Mouse (Mus musculus): ENCODE results near the gene Sema6d. TPM values are rescaled to one million over a fixed set of nuclear protein-coding genes. Genes with fewer than 3 reads are reported as not detected.

Gene Sema6d
- total RNA-seq, 2 experiments from 2014 or later: 44.5 to 49.2 TPM

- DNase-seq (ENCODE audit: low spot score in 2 of 2): no peak
- intact Hi-C loops (cut with DNase I): no loop called here
These were observed 279.5 kb downstream of the Sema6d start for GRCm38 (mm10) chr2:124369291-124369690.

GRCm38 (mm10) chr2:124369991-124370390 is 280.2 kb downstream of the Sema6d start:
- DNase-seq (ENCODE audit: low spot score in 2 of 2): no peak
- intact Hi-C loops (cut with DNase I): no loop called here

- intact Hi-C loops (cut with DNase I): no loop called here
These were observed 281.6 kb downstream of the Sema6d start for GRCm38 (mm10) chr2:124371363-124371762.

GRCm38 (mm10) chr2:124385053-124385452 is 295.3 kb downstream of the Sema6d start:
- no peak for DNase-seq (ENCODE audit: low spot score in 2 of 2)

More at GRCm38 (mm10) chr2:124371363-124371762, 281.6 kb downstream of the Sema6d start:
- DNase-seq (ENCODE audit: low spot score in 2 of 2): no peak

GRCm38 (mm10) chr2:124385722-124386121 is 296.0 kb downstream of the Sema6d start:
- no peak for DNase-seq (ENCODE audit: low spot score in 2 of 2)
- intact Hi-C loops (cut with DNase I): no loop called here

More at GRCm38 (mm10) chr2:124385053-124385452, 295.3 kb downstream of the Sema6d start:
- intact Hi-C loops (cut with DNase I): no loop called here

GRCm38 (mm10) chr2:124388269-124388668 is 298.5 kb downstream of the Sema6d start:
- intact Hi-C loops (cut with DNase I): no loop called here
- DNase-seq (ENCODE audit: low spot score in 2 of 2): no peak

GRCm38 (mm10) chr2:124396733-124397132 is 307.0 kb downstream of the Sema6d start:
- intact Hi-C loops (cut with DNase I): no loop called here
- no peak for DNase-seq (ENCODE audit: low spot score in 2 of 2)

- no peak for DNase-seq (ENCODE audit: low spot score in 2 of 2)
- intact Hi-C loops (cut with DNase I): no loop called here
These were observed 307.5 kb downstream of the Sema6d start for GRCm38 (mm10) chr2:124397304-124397703.

GRCm38 (mm10) chr2:124399611-124400010 is 309.8 kb downstream of the Sema6d start:
- intact Hi-C loops (cut with DNase I): no loop called here
- DNase-seq (ENCODE audit: low spot score in 2 of 2): no peak

- DNase-seq (ENCODE audit: low spot score in 2 of 2): no peak
- intact Hi-C loops (cut with DNase I): no loop called here
These were observed 312.1 kb downstream of the Sema6d start for GRCm38 (mm10) chr2:124401727-124402380.

- DNase-seq (ENCODE audit: low spot score in 2 of 2): no peak
These were observed 313.8 kb downstream of the Sema6d start for GRCm38 (mm10) chr2:124403571-124403970.

GRCm38 (mm10) chr2:124403981-124404380 is 314.2 kb downstream of the Sema6d start:
- no peak for DNase-seq (ENCODE audit: low spot score in 2 of 2)

More at GRCm38 (mm10) chr2:124403571-124403970, 313.8 kb downstream of the Sema6d start:
- intact Hi-C loops (cut with DNase I): no loop called here

GRCm38 (mm10) chr2:124404631-124405562 is 315.1 kb downstream of the Sema6d start:
- intact Hi-C loops (cut with DNase I): no loop called here
- peak in 1 of 2 experiments; percentile 45 for DNase-seq (ENCODE audit: low spot score in 2 of 2)

More at GRCm38 (mm10) chr2:124403981-124404380, 314.2 kb downstream of the Sema6d start:
- intact Hi-C loops (cut with DNase I): no loop called here

GRCm38 (mm10) chr2:124408956-124409355 is 319.2 kb downstream of the Sema6d start:
- intact Hi-C loops (cut with DNase I): no loop called here
- no peak for DNase-seq (ENCODE audit: low spot score in 2 of 2)

- intact Hi-C loops (cut with DNase I): no loop called here
- DNase-seq (ENCODE audit: low spot score in 2 of 2): no peak
These were observed 327.0 kb downstream of the Sema6d start for GRCm38 (mm10) chr2:124416730-124417129.

- no peak for DNase-seq (ENCODE audit: low spot score in 2 of 2)
- intact Hi-C loops (cut with DNase I): no loop called here
These were observed 328.6 kb downstream of the Sema6d start for GRCm38 (mm10) chr2:124418319-124418718.

- no peak for DNase-seq (ENCODE audit: low spot score in 2 of 2)
- intact Hi-C loops (cut with DNase I): no loop called here
These were observed 330.5 kb downstream of the Sema6d start for GRCm38 (mm10) chr2:124420170-124420825.

GRCm38 (mm10) chr2:124429744-124430143 is 340.0 kb downstream of the Sema6d start:
- intact Hi-C loops (cut with DNase I): no loop called here
- DNase-seq (ENCODE audit: low spot score in 2 of 2): no peak

- DNase-seq (ENCODE audit: low spot score in 2 of 2): peak in 1 of 2 experiments; percentile 53
- intact Hi-C loops (cut with DNase I): no loop called here
These were observed 340.9 kb downstream of the Sema6d start for GRCm38 (mm10) chr2:124430708-124431107.

GRCm38 (mm10) chr2:124435382-124436002 is 345.7 kb downstream of the Sema6d start:
- intact Hi-C loops (cut with DNase I): no loop called here

More at GRCm38 (mm10) chr2:124435382-124436002, 345.7 kb downstream of the Sema6d start:
- DNase-seq (ENCODE audit: low spot score in 2 of 2): no peak
